ENCODE assay signal across 8 mouse cellular contexts in genomic region chr6:38065501-38066122, GRCm38 (mm10). TPM values are rescaled to one million over a fixed set of nuclear protein-coding genes. Genes with fewer than 3 reads are reported as not detected.
DNase-seq lines count a peak whose midpoint lies in the region; ATAC-seq and TF ChIP-seq lines count a peak whose summit lies in the region.

No protein-coding gene starts in this region.

- peak; percentile 28; the same call in 1 of the 2 replicates for ATAC-seq in embryonic facial prominence, embryonic 12.5 days (ENCODE audit: insufficient number of reproducible peaks, insufficient read depth, low FRiP score, low TSS enrichment)
- 0 out of 2 replicates have a peak, but pooled peaks have one; percentile 19 for ATAC-seq in monocyte, adult 5-6 weeks (replicated peaks; ENCODE audit: insufficient number of reproducible peaks, low FRiP score, low TSS enrichment, poor library complexity, severe bottlenecking)
- no peak for ATAC-seq in liver, embryonic 12.5 days

- 35% methylated on average over 11 of the region's 11 CpGs for WGBS in spleen, adult 2 months
- WGBS in embryonic facial prominence, embryonic 12.5 days: 73% methylated on average over 11 of the region's 11 CpGs
- WGBS in liver, embryonic 12.5 days (ENCODE audit: insufficient replicate concordance): 65% methylated on average over 11 of the region's 11 CpGs

- TF ChIP-seq CTCF in spleen, adult 2 months (IDR thresholded peaks at IDR 0.05; ENCODE audit: extremely low read depth, insufficient read depth, insufficient read length, insufficient replicate concordance): no peak

- TF ChIP-seq POLR2A in spleen, adult 2 months (IDR thresholded peaks at IDR 0.05; ENCODE audit: low read depth, low read length): no peak

- no peaks in the 10 kb centered on the region for H3K27me3 ChIP-seq in spleen, adult 2 months (ENCODE audit: control insufficient read depth, insufficient read depth, low read length)
- H3K27me3 ChIP-seq in embryonic facial prominence, embryonic 12.5 days: no peaks in the 10 kb centered on the region
- H3K27me3 ChIP-seq in liver, embryonic 12.5 days (replicated peaks): no peaks in the 10 kb centered on the region

- no peak overlapping the region for H3K9ac ChIP-seq in embryonic facial prominence, embryonic 12.5 days
- H3K9ac ChIP-seq in liver, embryonic 12.5 days: no peak overlapping the region

- peaks cover 8% of the 10 kb centered on the region; the same call in 1 of the 2 replicates for H3K4me1 ChIP-seq in spleen, adult 2 months (ENCODE audit: control insufficient read depth, insufficient read depth, insufficient read length)
- H3K4me1 ChIP-seq in embryonic facial prominence, embryonic 12.5 days: no peaks in the 10 kb centered on the region
- H3K4me1 ChIP-seq in liver, embryonic 12.5 days: peaks cover 3% of the 10 kb centered on the region

- no peak for DNase-seq in spleen, adult 2 months (ENCODE audit: low read depth in 1 of 2, low spot score in 2 of 2)
- no peak for DNase-seq in spleen, postnatal 4 days (ENCODE audit: low spot score in 2 of 2)
- DNase-seq in layer of hippocampus, adult 9-11 months: peak; percentile 71
- DNase-seq in T-cell, adult 2 months (ENCODE audit: low spot score): no peak
- DNase-seq in natural killer cell, adult 2 months (ENCODE audit: low spot score in 2 of 2): no peak

- peaks cover 3% of the 10 kb centered on the region; the same call in 1 of the 2 replicates for H3K9me3 ChIP-seq in embryonic facial prominence, embryonic 12.5 days
- H3K9me3 ChIP-seq in liver, embryonic 12.5 days (replicated peaks): peaks cover 11% of the 10 kb centered on the region; the same call in 1 of the 2 replicates

- no peak overlapping the region for H3K4me2 ChIP-seq in embryonic facial prominence, embryonic 12.5 days (replicated peaks)
- H3K4me2 ChIP-seq in liver, embryonic 12.5 days: no peak overlapping the region

- H3K36me3 ChIP-seq in spleen, adult 2 months (ENCODE audit: control insufficient read depth, insufficient read depth, low read length): no peaks in the 10 kb centered on the region
- H3K36me3 ChIP-seq in embryonic facial prominence, embryonic 12.5 days: no peaks in the 10 kb centered on the region
- H3K36me3 ChIP-seq in liver, embryonic 12.5 days: no peaks in the 10 kb centered on the region

- H3K27ac ChIP-seq in spleen, adult 2 months (ENCODE audit: insufficient read depth, low read length): no peak overlapping the region
- no peak overlapping the region for H3K27ac ChIP-seq in embryonic facial prominence, embryonic 12.5 days
- H3K27ac ChIP-seq in liver, embryonic 12.5 days: no peak overlapping the region

- peak overlapping the region; percentile 35; the same call in 1 of the 2 replicates for H3K4me3 ChIP-seq in spleen, adult 2 months (ENCODE audit: extremely low read depth, insufficient read depth, insufficient read length)
- no peak overlapping the region for H3K4me3 ChIP-seq in embryonic facial prominence, embryonic 12.5 days
- H3K4me3 ChIP-seq in liver, embryonic 12.5 days: no peak overlapping the region

RNA-seq across cellular contexts. Expression of gene Svopl, which starts 18.8 kb away (rescaled TPM):
- 0.06 TPM in 1 of 2 replicates, not detected in the other for polyA plus RNA-seq in spleen, adult 2 months (2012; rRNA removed)
- 1.9 TPM in 2 replicates for polyA plus RNA-seq in embryonic facial prominence, embryonic 12.5 days (2016; fragmentation: Nextera tagmentation; extraction: Ambion mirVana)
- not detected in 3 replicates for total RNA-seq in monocyte, adult 5-6 weeks (2017)
- 0.05 TPM in 1 of 2 replicates, not detected in the other for polyA plus RNA-seq in liver, embryonic 12.5 days (2016; fragmentation: Nextera tagmentation; extraction: Ambion mirVana)

RNA-seq across cellular contexts. Expression of gene Tmem213, which starts 43.4 kb away (rescaled TPM):
- polyA plus RNA-seq in spleen, adult 2 months (2012; rRNA removed): not detected in 2 replicates
- 0.52 TPM in 1 of 2 replicates, not detected in the other for polyA plus RNA-seq in embryonic facial prominence, embryonic 12.5 days (2016; fragmentation: Nextera tagmentation; extraction: Ambion mirVana)
- not detected in 3 replicates for total RNA-seq in monocyte, adult 5-6 weeks (2017)
- not detected in 2 replicates for polyA plus RNA-seq in liver, embryonic 12.5 days (2016; fragmentation: Nextera tagmentation; extraction: Ambion mirVana)

RNA-seq across cellular contexts. Expression of gene Atp6v0a4, which starts 58.8 kb away (rescaled TPM):
- 0.12 and 0.41 TPM in 2 replicates for polyA plus RNA-seq in spleen, adult 2 months (2012; rRNA removed)
- 0.22 and 0.36 TPM in 2 replicates for polyA plus RNA-seq in embryonic facial prominence, embryonic 12.5 days (2016; fragmentation: Nextera tagmentation; extraction: Ambion mirVana)
- total RNA-seq in monocyte, adult 5-6 weeks (2017): not detected in 3 replicates
- polyA plus RNA-seq in liver, embryonic 12.5 days (2016; fragmentation: Nextera tagmentation; extraction: Ambion mirVana): 0.10 TPM in 1 of 2 replicates, not detected in the other
